Mouse (Mus musculus): ENCODE measurements around the gene Ncor2.

The Ncor2 gene

DNA sequence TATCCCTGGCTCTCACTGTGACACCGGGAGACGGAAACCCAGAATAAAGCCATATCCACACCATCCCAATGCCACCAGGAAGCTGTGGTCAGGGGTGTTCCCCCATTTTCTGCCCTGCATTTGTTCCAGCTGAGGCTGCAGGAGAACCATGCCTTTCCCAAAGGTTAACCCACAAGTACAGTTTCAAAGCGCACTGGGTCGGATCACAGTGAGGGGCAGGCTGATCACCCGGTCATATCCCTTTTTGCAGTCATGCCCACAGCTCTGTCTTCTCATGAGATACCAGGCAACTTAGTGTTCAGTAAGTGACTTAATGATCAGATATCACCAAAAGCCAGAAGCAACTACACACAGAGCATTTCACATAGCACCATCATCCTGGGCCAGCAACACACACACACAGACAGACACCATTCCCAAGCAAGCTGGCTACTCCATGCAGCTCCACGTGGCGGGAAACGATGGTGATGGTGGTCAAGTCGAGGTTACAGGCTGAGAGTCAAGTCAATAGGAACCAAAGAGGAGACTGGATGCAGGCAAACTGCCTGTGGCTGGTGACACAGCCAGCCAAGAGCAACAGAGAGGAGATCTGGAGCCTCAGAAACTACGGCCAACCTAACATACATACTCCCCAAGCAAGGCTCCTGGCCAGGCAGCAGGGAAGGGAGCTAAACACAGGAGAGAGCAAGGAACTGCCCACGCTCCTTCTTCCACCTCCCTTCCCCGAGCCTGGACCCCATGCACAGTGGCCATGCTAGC lies 35.7 kb downstream of the Ncor2 start:
- H3K9me3 ChIP-seq (ENCODE audit: low read length): no peaks in the 10 kb centered on the region
- no peak overlapping the region for H3K4me3 ChIP-seq (replicated peaks; ENCODE audit: low read length)
- TF ChIP-seq CTCF (conservative IDR thresholded peaks at IDR 0.05; ENCODE audit: low read length) (no peak), NANOG (IDR thresholded peaks at IDR 0.05; ENCODE audit: borderline replicate concordance, low read length) (no peak), POU5F1 (IDR thresholded peaks at IDR 0.05; ENCODE audit: borderline replicate concordance, low read length) (no peak)
- H3K27me3 ChIP-seq (ENCODE audit: insufficient read depth, low read length): no peaks in the 10 kb centered on the region
- H3K36me3 ChIP-seq (ENCODE audit: insufficient read depth, low read length): peaks cover 8% of the 10 kb centered on the region
- H3K4me1 ChIP-seq (replicated peaks; ENCODE audit: low read depth, low read length): peaks cover 80% of the 10 kb centered on the region

DNA sequence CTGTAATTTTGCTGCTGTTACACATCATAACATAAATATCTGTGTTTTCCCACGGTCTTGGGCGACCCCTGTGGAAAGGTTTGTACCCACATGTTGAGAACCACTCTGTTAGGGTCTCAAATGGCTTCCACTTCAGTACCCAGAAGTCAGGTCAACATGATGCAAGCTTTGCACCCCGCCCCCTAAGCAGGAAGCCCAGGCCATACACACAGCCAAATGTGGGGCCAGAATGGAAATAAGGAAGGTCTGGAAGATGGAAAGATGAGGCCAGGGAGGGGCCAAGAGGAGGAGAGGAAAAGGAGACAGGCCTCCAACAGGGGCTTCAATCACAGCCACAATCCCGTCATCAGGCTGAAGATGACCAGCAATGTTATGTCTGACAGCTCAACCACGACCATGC lies 37.1 kb downstream of the Ncor2 start:
- Histone ChIP-seq H3K4me1 (replicated peaks; ENCODE audit: low read depth, low read length) (peaks cover 80% of the 10 kb centered on the region), H3K9me3 (ENCODE audit: low read length) (no peaks in the 10 kb centered on the region), H3K4me3 (replicated peaks; ENCODE audit: low read length) (no peak overlapping the region), H3K27me3 (ENCODE audit: insufficient read depth, low read length) (no peaks in the 10 kb centered on the region), H3K36me3 (ENCODE audit: insufficient read depth, low read length) (peaks cover 6% of the 10 kb centered on the region)
- no peak for TF ChIP-seq NANOG (IDR thresholded peaks at IDR 0.05; ENCODE audit: borderline replicate concordance, low read length)

DNA sequence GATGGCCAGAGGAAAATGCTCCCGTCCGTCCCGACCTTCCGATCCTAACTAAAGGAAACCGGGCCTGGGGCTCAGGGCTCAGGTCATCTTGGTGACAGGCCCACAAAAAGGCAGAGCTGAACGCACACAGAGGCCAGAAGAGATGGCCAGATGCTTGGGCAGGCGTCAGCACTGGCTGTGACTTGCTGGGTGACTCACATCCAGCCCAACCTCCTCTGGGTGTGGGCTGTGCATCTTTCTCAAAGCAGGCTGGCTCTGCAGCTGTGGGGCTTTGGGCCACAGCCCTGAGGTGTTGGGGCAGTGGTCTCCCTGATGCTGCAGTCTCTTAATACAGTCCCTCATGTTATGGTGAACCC lies 37.5 kb downstream of the Ncor2 start:
- TF ChIP-seq NANOG (IDR thresholded peaks at IDR 0.05; ENCODE audit: borderline replicate concordance, low read length) (no peak), POU5F1 (IDR thresholded peaks at IDR 0.05; ENCODE audit: borderline replicate concordance, low read length) (no peak), CTCF (conservative IDR thresholded peaks at IDR 0.05; ENCODE audit: low read length) (no peak)
- Histone ChIP-seq H3K27me3 (ENCODE audit: insufficient read depth, low read length) (no peaks in the 10 kb centered on the region), H3K9me3 (ENCODE audit: low read length) (no peaks in the 10 kb centered on the region), H3K4me1 (replicated peaks; ENCODE audit: low read depth, low read length) (peaks cover 81% of the 10 kb centered on the region), H3K4me3 (replicated peaks; ENCODE audit: low read length) (peak overlapping the region; percentile 56; the same call in 1 of the 2 replicates), H3K36me3 (ENCODE audit: insufficient read depth, low read length) (peaks cover 6% of the 10 kb centered on the region)

GRCm38 (mm10) chr5:125140832-125141524 lies 38.0 kb downstream of the Ncor2 start:
- no peak for TF ChIP-seq NANOG (IDR thresholded peaks at IDR 0.05; ENCODE audit: borderline replicate concordance, low read length)
- H3K4me1 ChIP-seq (replicated peaks; ENCODE audit: low read depth, low read length): peaks cover 81% of the 10 kb centered on the region
- no peaks in the 10 kb centered on the region for H3K9me3 ChIP-seq (ENCODE audit: low read length)
- peaks cover 3% of the 10 kb centered on the region for H3K36me3 ChIP-seq (ENCODE audit: insufficient read depth, low read length)
- H3K4me3 ChIP-seq (replicated peaks; ENCODE audit: low read length): peak overlapping the region; percentile 56
- no peaks in the 10 kb centered on the region for H3K27me3 ChIP-seq (ENCODE audit: insufficient read depth, low read length)

GRCm38 (mm10) chr5:125140151-125140699 lies 38.8 kb downstream of the Ncor2 start:
- H3K9me3 ChIP-seq (ENCODE audit: low read length): no peaks in the 10 kb centered on the region
- H3K27me3 ChIP-seq (ENCODE audit: insufficient read depth, low read length): no peaks in the 10 kb centered on the region
- H3K36me3 ChIP-seq (ENCODE audit: insufficient read depth, low read length): peaks cover 3% of the 10 kb centered on the region; the same call in 1 of the 2 replicates
- TF ChIP-seq POU5F1 (IDR thresholded peaks at IDR 0.05; ENCODE audit: borderline replicate concordance, low read length): no peak
- no peak for TF ChIP-seq CTCF (conservative IDR thresholded peaks at IDR 0.05; ENCODE audit: low read length)
- no peak for TF ChIP-seq NANOG (IDR thresholded peaks at IDR 0.05; ENCODE audit: borderline replicate concordance, low read length)
- peak overlapping the region; percentile 56 for H3K4me3 ChIP-seq (replicated peaks; ENCODE audit: low read length)
- peaks cover 78% of the 10 kb centered on the region for H3K4me1 ChIP-seq (replicated peaks; ENCODE audit: low read depth, low read length)

DNA sequence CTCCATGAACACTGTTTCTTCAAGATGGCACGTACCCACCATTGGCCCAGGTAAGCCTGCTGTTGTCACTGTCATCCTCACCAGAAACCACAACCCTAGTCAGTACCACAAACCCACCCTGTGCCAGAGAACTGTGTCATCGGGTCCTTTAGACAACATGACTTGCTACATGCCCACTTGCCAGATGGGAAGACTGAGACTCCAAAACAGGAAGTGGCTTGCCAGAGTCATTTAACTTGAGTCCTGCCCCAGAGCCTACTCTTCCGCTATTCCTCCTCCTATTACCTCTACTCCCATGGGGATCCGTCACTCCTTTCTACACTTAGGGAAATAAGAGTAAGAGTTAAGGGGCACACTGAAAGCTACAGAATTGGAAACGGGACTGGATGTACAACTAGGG lies 39.4 kb downstream of the Ncor2 start:
- no peaks in the 10 kb centered on the region for H3K27me3 ChIP-seq (ENCODE audit: insufficient read depth, low read length)
- no peaks in the 10 kb centered on the region for H3K9me3 ChIP-seq (ENCODE audit: low read length)
- TF ChIP-seq NANOG (IDR thresholded peaks at IDR 0.05; ENCODE audit: borderline replicate concordance, low read length): no peak
- no peak for TF ChIP-seq CTCF (conservative IDR thresholded peaks at IDR 0.05; ENCODE audit: low read length)
- TF ChIP-seq POU5F1 (IDR thresholded peaks at IDR 0.05; ENCODE audit: borderline replicate concordance, low read length): no peak
- no peak overlapping the region for H3K4me3 ChIP-seq (replicated peaks; ENCODE audit: low read length)
- peaks cover 3% of the 10 kb centered on the region; the same call in 1 of the 2 replicates for H3K36me3 ChIP-seq (ENCODE audit: insufficient read depth, low read length)
- peaks cover 84% of the 10 kb centered on the region for H3K4me1 ChIP-seq (replicated peaks; ENCODE audit: low read depth, low read length)

- Histone ChIP-seq H3K9me3 (ENCODE audit: low read length) (no peaks in the 10 kb centered on the region), H3K36me3 (ENCODE audit: insufficient read depth, low read length) (peaks cover 3% of the 10 kb centered on the region; the same call in 1 of the 2 replicates), H3K27me3 (ENCODE audit: insufficient read depth, low read length) (no peaks in the 10 kb centered on the region), H3K4me3 (replicated peaks; ENCODE audit: low read length) (no peak overlapping the region), H3K4me1 (replicated peaks; ENCODE audit: low read depth, low read length) (peaks cover 91% of the 10 kb centered on the region)
- no peak for TF ChIP-seq POU5F1 (IDR thresholded peaks at IDR 0.05; ENCODE audit: borderline replicate concordance, low read length)
- TF ChIP-seq NANOG (IDR thresholded peaks at IDR 0.05; ENCODE audit: borderline replicate concordance, low read length): no peak
Observed at GRCm38 (mm10) chr5:125138841-125139430, 40.1 kb downstream of the Ncor2 start.

DNA sequence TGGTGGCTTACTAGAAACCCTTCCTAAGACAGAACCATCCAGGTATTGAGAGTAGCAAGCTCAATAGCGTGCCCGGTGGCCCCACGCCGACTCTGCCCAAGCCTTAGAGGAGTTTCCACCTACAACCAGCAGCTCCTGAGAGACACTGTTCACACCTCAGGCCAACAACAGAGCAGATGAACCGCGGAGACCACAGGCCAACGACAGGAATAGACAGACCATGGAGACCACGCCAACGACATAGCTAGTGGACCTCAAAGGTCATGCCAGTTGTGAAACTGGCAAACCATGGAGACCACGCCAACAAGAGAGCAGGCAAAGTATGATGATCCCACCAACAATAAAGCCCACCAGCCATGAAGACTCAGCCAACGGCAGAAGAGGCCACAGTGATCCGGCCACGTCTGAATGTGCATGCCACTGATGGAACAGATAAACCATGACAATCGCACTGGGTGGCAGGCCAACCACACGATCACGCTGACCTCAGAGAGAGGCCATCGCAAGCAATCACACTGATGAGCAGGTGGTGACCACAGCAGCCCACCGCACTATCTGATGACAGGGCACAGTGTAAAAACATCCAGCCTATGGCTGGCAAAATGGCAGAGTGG lies 41.2 kb downstream of the Ncor2 start:
- Histone ChIP-seq H3K9me3 (ENCODE audit: low read length) (no peaks in the 10 kb centered on the region), H3K27me3 (ENCODE audit: insufficient read depth, low read length) (no peaks in the 10 kb centered on the region), H3K4me3 (replicated peaks; ENCODE audit: low read length) (peak overlapping the region; percentile 43; the same call in 1 of the 2 replicates), H3K36me3 (ENCODE audit: insufficient read depth, low read length) (peaks cover 7% of the 10 kb centered on the region), H3K4me1 (replicated peaks; ENCODE audit: low read depth, low read length) (peaks cover 93% of the 10 kb centered on the region)
- TF ChIP-seq POU5F1 (IDR thresholded peaks at IDR 0.05; ENCODE audit: borderline replicate concordance, low read length) (no peak), NANOG (IDR thresholded peaks at IDR 0.05; ENCODE audit: borderline replicate concordance, low read length) (no peak), CTCF (conservative IDR thresholded peaks at IDR 0.05; ENCODE audit: low read length) (no peak)
